Mouse (Mus musculus) testis, adult 2 months (tissue): Measurements from ENCODE around the gene Tmbim1. TPM values are rescaled to one million over a fixed set of nuclear protein-coding genes. Genes with fewer than 3 reads are reported as not detected.

Source experiments
- H3K27ac ChIP-seq: fragments of 200-500 bp; 2 replicates; pipeline ENCODE4 v1.5.1; 2012; ENCODE audit warnings: low read depth, low read length; ENCODE audit not compliant: control insufficient read depth, insufficient read depth
- H3K27me3 ChIP-seq: fragments of 200-500 bp; 2 replicates; pipeline ENCODE4 v1.6.1; 2012; ENCODE audit warnings: mild to moderate bottlenecking, low read length, moderate library complexity; ENCODE audit not compliant: control insufficient read depth, insufficient read depth
- H3K36me3 ChIP-seq: fragments of 200-500 bp; 2 replicates; pipeline ENCODE4 v1.6.1; 2012; ENCODE audit warnings: mild to moderate bottlenecking, low read length; ENCODE audit not compliant: control insufficient read depth, insufficient read depth
- H3K4me1 ChIP-seq: fragments of 200-500 bp; 2 replicates; pipeline ENCODE4 v1.6.1; 2012; ENCODE audit warnings: low read length; ENCODE audit not compliant: control insufficient read depth, insufficient read depth
- H3K4me3 ChIP-seq: fragments of 200-500 bp; 2 replicates; pipeline ENCODE4 v1.5.1; 2012; ENCODE audit warnings: low read depth, mild to moderate bottlenecking, low read length, moderate library complexity, mixed read lengths; ENCODE audit not compliant: control insufficient read depth
- CTCF ChIP-seq: fragments of 200-500 bp; IDR thresholded peaks from 2 replicates; pipeline ENCODE4 v1.5.1; 2012; ENCODE audit warnings: low read depth, mild to moderate bottlenecking, inconsistent platforms, low read length, moderate library complexity; ENCODE audit not compliant: control insufficient read depth, insufficient read depth, insufficient replicate concordance
- POLR2A ChIP-seq: fragments of 200-500 bp; IDR thresholded peaks from 2 replicates; pipeline ENCODE4 v1.6.1; 2012; ENCODE audit warnings: low read depth, mild to moderate bottlenecking, inconsistent platforms, low read length, moderate library complexity; ENCODE audit not compliant: control insufficient read depth
- polyA plus RNA-seq: library from polyadenylated mRNA; depleted of rRNA; stranded (reverse); fragments of >200 nt; gene quantifications from 2 replicates; pipeline ENCODE4 v1.2.3, GENCODE M21; 2012; rRNA removed

Tmbim1 gene
- polyA plus RNA-seq, 1 experiment: 6.3 TPM

DNA sequence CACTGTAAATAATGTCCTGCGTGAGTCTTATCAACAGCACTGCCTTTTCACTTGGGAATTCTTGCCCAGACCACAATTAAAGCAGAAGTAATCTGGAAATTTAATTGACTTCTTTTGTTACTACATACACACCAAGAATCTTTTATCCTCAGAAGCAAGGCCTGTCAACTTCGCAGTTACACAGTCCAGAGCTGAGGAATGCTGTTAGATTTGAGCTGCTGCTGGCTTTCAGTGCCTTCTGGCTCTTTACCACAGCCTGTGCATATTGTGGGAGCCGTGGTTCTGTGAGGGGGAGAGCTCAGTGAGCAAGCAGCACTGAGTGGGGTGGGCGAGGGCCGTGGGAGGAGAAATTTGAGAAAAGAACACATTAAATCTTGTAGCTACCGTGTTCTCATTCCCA lies 65.1 kb downstream of the Tmbim1 start:
- Histone ChIP-seq H3K27ac (no peak overlapping the region), H3K27me3 (no peaks in the 10 kb centered on the region), H3K36me3 (no peaks in the 10 kb centered on the region), H3K4me3 (no peak overlapping the region), H3K4me1 (peaks cover 12% of the 10 kb centered on the region)
- no peak for TF ChIP-seq CTCF

DNA sequence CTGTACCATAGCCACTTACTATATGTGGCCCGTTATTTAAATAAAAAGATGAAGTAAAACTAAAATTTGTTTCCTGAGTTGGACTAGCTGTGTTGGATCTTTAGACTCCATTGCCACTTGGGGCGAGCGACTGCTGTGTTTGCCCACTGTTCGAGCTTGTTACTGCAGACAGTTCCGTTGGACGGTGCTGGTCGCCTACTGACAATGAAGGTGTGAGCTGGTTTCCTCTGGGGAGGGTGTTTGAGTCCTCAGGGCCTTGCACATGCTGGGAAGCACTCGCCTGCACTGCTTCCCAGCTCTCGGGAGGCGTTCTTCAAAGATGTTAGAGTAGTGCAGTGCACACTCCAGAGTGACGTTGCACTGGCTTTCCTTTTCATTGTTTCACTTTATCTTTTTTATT lies 65.8 kb downstream of the Tmbim1 start:
- Histone ChIP-seq H3K4me3 (no peak overlapping the region), H3K4me1 (peaks cover 12% of the 10 kb centered on the region), H3K27ac (no peak overlapping the region), H3K36me3 (no peaks in the 10 kb centered on the region), H3K27me3 (no peaks in the 10 kb centered on the region)
- no peak for TF ChIP-seq POLR2A
- no peak for TF ChIP-seq CTCF

- no peaks in the 10 kb centered on the region for H3K27me3 ChIP-seq
Measured at GRCm38 (mm10) chr1:74239162-74239561, 66.3 kb downstream of the Tmbim1 start.

More at GRCm38 (mm10) chr1:74239162-74239561, 66.3 kb downstream of the Tmbim1 start:
- no peak overlapping the region for H3K4me3 ChIP-seq
- H3K4me1 ChIP-seq: peaks cover 12% of the 10 kb centered on the region
- H3K27ac ChIP-seq: no peak overlapping the region
- no peaks in the 10 kb centered on the region for H3K36me3 ChIP-seq
- TF ChIP-seq CTCF: no peak
- no peak for TF ChIP-seq POLR2A

Other genes with a start within 250 kb of the Tmbim1 start
- 422 and 427 TPM in 2 replicates for gene Tns1, start 181.2 kb downstream of the Tmbim1 start, polyA plus RNA-seq
- gene Rufy4, start 180.1 kb downstream of the Tmbim1 start, polyA plus RNA-seq: 0.40 and 0.42 TPM in 2 replicates
- not detected in 2 replicates for gene Cxcr2, start 151.6 kb downstream of the Tmbim1 start, polyA plus RNA-seq
- not detected in 2 replicates for gene Cxcr1, start 111.0 kb downstream of the Tmbim1 start, polyA plus RNA-seq
- 98.3 and 107 TPM in 2 replicates for gene Arpc2, start 69.5 kb downstream of the Tmbim1 start, polyA plus RNA-seq
- 0.10 and 0.16 TPM in 2 replicates for gene Gpbar1, start 27.1 kb downstream of the Tmbim1 start, polyA plus RNA-seq
- gene Aamp, start 20.9 kb downstream of the Tmbim1 start, polyA plus RNA-seq: 1,529 and 1,552 TPM in 2 replicates
- 118 and 119 TPM in 2 replicates for gene Pnkd, start 20.7 kb downstream of the Tmbim1 start, polyA plus RNA-seq
- gene Catip, start 56.5 kb upstream of the Tmbim1 start, polyA plus RNA-seq: 22.0 and 25.9 TPM in 2 replicates
- 3.0 and 3.1 TPM in 2 replicates for gene Slc11a1, start 69.6 kb upstream of the Tmbim1 start, polyA plus RNA-seq
- 12.1 and 13.6 TPM in 2 replicates for gene Ctdsp1, start 85.9 kb upstream of the Tmbim1 start, polyA plus RNA-seq
- 0.09 and 0.22 TPM in 2 replicates for gene Vil1, start 103.8 kb upstream of the Tmbim1 start, polyA plus RNA-seq
- 22.4 and 26.6 TPM in 2 replicates for gene Cnot9, start 200.4 kb upstream of the Tmbim1 start, polyA plus RNA-seq
- 69.7 and 84.0 TPM in 2 replicates for gene Plcd4, start 237.3 kb upstream of the Tmbim1 start, polyA plus RNA-seq
- gene Usp37, start 238.7 kb upstream of the Tmbim1 start, polyA plus RNA-seq: 23.7 and 23.8 TPM in 2 replicates